Mouse (Mus musculus) ovary, postnatal 10 days (tissue): ENCODE results near the gene Ulk4.

ENCODE experiments used
- DNase-seq: peaks from one replicate; pipeline ENCODE4 v3.0.0; 2022; ENCODE audit warnings: low spot score

The Ulk4 gene

DNA sequence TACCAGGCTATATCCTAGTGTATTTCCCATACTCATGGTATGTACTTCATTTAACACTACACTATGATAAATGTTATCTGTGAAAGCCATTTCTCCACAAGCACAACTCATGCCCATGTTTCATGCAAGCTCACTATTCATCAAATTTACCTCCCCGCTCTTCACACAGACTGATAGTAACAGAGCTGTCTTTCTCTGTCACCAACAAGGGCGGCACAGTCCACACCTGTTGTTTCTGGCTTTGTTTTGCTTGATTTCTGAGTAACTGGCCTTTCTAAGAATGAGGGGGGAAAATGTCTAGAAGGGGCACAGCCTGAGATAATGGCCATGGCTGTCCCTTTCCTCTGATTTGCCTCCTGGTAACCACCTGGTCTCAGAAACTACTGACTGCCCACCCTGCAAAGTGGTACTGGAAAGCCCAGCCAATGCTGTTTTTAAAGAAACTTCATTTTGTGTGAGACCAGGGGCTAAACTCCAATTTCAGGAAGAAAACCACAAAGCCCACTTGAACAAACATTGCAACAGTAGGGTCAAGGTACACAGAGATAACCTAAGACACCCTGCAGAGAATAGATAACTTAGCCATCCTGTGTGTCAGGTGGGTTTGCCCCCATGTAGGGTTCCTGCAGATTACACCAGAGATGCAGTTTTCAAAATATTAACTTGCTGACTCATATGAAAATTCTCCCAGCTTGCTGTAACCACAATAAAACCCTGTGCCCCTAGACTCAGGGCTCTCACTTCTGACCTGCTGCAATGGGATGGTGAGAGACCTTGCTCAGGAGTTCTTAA, 258.3 kb downstream of the Ulk4 start:
- DNase-seq = no peak

DNA sequence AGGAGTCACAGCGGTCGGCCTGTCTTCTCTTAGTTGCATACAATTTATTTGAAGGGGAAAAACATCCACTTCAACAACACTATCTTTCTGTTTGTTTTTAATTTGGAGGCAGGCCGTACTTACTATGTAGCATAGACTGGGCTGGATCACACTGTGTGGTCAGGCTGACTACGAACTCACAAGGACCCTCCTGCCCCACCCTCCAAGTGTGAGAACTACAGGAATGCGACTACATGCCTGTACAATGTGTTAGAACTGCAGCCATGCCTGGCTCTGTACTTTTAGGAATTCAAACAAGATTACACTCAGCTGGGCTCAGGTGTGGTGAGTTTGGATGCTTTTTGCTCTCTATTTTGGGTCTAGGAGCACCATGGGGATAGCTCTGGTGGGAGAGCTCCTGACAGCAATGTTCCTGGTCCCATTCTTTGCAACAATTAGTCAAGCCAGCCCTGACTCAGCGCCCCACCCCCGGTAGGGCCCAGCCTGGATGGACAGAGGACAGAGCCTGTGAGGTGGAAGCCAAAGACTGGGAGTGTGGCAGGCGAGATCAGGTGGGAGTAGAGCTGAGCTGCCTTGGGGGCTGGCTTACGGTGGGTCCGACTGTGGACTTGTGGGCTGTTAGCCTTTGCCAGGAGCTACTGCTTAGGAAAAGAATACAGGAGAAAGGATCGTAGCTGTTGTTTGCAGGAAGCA, 261.0 kb downstream of the Ulk4 start:
- DNase-seq = no peak

DNA sequence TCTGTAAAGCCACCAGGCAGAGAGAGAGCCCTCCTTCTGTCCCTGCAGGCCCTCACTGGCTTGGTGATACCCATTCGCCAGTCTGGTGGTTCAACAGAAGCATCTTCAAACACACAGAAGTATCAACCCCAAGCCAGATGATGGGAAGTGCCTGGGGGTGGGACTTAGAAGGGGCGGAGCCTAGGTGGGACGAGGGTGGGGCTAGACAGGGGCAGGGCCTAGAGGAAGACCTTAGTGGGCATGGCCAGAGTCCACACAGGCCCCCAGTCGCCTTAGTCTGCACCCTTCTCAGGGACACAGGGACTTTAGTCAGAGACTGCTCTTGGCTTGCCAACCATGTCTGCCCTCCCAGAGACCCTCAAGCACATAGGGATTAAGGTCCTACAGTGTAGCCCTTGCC, 265.5 kb downstream of the Ulk4 start:
- DNase-seq = no peak

DNA sequence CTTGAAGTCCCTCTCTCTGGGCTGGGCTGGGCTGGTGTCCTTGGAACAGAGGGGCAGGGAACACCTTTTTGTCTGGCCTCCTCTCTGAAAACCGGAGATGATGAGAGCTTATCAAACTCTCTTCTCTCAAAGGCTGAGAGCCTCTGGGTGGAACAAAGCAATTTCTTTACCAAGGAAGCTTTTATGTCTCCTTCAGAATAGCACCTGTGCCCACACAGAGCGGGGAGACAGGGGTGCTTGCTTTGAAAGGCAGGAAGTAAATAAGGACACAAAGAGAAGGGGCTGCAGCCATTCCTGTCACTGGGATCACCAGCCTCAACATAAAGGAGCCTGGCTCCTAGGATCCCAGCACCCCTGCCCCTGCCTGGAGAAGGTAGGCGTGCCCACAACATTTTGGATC, 266.5 kb downstream of the Ulk4 start:
- DNase-seq = no peak

DNA sequence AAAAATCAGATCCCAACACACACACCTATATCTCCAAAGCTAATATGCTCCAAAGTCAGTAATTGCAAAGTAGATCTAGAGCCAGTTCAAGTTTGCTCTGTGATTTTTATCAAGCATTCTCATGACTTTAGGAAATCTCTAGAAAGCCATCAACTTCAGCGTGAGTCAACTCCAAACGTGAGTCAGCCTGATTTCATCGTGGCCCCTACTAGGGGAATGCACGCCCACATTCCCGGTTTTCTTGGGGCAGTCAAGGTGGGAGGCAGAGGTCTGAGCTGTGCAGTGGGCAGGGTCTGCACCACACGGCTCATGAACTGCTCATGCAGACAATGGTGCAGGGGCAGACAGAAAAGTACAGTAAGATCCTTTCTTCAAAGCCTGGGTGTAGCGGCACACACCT, 271.0 kb downstream of the Ulk4 start:
- DNase-seq = no peak

DNA sequence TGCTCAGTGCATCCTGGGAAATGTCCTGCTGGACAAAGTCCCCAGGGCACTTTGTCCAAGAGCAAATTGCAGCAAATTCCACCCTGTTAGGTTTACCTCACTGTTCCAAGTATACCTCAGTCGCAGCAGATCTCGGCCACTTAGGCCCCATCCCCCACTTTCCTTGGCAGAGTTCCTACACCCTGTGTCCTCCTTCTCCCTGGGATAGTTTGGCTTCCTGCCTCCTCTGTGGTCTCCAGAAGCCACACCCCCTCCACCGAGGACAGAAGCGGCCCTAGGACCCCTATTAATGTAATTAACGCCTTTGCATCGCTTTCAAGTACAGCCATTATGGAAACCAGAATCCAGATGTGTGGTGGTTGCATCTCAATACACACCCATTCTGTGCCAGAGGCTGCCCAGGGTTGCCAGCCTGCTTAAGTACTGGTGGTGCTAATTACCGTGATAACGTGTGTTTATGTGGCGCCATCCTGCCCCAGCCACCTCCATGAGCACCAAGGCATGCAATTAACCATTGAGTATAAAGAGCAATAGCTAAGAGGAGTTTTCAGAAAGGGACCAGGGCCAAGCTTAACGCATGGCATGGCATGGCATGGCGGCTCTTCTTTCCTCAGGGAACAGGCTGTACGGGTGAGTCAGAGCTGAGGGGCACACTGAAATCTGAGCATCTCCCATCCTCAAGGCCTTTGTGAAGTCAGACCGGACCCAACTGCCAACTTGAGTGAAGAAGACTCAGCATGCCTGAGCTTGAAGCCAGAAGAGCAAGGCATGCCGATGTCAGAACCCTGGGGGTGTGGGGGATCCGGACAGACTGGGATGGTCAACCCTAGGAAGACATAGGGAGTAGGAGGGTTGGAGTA, 275.1 kb downstream of the Ulk4 start:
- no peak for DNase-seq

DNA sequence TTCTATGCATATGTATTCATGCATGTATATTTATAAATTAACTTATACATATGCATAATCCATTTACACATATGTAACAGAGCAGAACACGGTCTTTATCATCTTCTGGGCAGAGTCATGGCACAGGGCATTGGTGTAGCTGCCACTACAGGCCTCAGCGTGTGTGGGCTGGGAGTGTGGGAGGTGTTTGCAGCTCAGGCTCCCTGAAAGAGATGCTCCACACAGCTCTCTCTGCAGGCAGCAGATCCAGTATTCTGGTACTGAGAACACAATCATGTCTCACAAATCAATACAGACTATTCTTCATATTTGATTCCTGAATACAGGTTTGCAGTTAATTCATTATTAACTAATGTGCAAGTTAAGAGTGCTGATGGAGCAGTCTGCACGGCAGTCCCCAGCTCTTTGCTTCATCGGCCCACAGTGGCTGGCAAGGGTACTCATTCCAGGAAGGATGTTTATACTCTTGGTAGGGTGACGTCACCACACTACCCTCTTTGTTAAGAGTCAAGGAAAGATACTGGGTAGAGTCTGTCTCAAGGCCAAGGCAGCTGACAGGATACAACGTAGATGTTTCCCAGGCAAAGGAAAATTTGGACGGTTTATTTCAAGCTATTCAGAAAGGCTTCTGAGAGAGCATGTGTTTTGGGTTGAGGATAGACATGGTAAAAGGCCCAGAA, 276.2 kb downstream of the Ulk4 start:
- DNase-seq = no peak

DNA sequence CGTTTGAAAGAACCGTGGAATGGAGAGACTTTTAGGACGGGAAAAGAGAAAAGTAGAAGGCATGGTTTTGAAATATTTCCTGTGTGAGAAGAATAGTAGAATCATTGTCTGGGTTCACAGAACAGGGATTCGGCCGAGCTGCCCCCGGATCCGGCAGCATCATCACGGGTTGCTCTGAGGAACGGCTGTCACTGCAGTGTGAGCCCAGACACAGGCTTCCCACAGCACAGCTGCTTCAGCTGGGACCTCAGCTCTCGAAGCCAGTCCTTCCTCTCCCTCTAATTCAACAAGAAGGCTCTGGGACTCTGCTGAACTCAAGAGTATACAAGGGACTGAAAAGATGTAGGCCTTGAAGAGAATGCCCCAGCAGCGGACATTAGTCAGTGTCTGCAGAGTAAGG, 278.3 kb downstream of the Ulk4 start:
- no peak for DNase-seq

DNA sequence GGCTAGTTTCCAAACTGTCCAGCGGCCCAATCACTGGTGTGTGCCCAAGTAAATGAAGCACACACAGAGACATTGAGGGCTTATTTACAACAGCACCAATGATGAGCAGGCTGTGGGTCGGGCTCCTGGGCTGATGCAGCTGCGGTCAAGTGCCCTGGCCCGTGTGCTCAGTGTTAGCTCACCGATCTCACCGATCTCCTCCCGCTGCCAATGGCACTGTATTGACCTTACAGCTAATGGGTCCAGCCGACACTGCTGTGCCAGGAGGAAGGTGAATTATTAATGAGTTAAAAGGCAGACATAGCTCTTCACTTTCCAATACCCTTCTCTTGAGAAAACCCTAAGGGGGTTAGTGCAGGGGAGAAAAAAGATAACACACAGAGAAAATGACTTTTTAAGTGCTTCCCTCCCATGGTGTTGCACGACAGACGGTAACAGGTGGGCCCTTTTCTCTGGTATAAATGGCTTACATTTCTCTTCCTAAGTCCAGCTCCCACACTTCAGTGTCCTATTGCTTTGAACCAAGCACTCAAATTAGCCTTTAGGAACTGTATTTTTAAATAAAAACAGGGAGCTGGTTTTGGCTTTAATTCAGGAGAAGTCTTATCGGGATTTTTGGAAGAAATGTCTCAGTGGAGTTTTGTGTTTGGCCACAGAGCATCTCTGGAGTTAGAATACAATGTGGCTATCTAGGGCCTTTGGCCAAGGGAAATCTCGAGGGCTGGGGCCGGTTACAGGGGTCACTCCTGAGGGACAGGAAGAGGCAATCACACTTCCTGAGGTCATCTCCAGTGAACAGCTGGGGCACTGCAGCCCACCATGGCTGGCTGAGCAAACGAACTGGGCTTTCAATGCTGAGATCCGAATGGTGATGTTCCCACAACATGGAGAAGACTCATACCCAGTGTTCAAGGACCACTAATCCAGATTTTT, 282.5 kb downstream of the Ulk4 start:
- no peak for DNase-seq

DNA sequence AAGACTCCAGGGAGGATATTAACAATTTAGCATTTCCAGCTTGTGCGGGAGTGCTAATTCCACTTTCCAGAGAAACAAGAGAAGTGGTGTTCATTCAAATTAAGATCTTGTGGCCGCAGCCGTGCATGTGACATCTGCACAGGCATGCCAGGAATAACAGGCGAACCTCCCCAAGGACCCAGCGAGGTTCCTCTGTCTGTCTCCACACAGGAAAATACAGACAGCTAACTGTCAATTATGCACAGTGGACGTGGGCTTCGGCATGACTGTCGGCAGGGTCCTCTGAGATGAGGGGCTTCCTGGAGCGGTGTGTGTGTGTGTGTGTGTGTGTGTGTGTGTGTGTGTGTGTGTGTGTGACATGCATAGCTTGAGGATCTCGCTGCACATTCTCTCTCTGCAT, 284.0 kb downstream of the Ulk4 start:
- no peak for DNase-seq

DNA sequence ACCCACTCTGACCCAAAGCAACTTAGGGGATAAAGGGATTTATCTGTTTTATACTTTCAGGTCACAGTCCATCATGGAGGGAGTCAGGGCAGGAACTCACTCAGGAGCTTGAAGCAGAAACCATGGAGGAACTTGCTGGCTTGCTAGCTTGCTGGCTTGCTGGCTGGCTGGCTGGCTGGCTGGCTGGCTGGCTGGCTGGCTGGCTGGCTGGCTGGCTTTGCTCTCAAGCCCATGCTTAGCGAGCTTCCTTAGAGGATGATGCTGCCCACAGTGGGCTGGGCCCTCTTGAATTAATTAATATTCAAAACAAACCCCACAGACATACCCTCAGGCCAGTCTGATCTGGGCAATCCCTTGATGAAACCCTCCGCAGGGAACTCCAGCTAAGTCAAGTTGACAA, 285.2 kb downstream of the Ulk4 start:
- no peak for DNase-seq

DNA sequence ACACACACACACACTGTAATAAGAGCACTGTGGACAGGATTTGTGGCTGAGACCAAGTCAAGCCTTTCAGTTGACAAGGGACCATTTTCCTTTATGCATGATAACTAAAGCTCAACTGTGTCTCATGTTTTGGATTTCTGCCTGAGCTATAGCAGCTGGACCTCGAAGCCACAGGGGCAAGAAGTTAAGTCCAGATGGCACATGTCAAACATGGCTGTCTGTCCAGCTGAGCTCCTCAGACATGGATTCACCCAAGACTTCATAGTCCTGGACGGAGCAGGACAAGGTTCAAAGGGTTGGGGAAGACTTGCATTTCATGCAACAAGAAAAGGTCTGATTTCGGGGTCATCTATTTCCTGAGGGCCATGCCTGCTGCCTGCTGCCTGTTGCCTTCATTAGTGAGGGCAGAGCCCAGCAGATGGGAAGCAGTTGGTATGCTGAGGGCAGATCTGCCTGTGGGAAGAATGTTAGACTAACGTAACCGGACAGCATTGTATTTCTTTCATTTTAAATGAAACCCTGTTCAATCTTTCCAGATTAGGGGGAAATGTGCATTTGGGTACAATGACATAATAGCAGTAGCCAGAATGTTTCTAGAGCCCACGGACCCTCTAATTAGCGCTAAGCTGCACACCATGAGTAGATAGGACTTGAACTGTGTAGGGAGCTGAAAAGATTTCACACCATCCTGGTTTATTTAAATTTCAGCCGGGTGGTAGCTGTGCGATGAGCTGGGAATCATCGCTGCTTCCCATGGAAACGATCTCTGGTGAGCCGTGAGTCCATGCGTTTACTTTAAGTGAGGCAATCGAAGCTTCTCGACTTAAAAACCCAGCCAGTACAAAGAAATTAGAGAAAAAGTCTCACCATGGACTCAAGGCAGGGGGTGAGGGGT, 286.9 kb downstream of the Ulk4 start:
- no peak for DNase-seq

DNA sequence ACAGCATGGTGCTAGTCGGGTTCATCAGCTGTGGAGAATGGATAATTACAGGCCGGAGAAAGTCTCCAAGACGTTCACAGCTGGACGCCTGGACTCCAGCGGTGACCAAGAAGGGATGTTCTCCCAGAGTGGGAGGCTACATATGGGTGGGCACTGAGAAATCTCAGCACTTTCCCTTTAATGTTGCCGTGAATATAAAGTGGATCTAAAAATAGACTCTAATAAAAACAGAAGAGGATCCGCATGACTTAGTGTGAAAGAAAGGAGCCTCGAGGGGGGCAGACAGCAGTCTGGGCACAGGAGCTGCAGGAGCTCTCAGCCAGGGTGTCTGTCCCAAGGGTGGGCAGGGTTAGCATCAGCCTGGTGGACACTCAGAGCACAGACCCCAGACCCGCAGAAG, 288.9 kb downstream of the Ulk4 start:
- DNase-seq = no peak

DNA sequence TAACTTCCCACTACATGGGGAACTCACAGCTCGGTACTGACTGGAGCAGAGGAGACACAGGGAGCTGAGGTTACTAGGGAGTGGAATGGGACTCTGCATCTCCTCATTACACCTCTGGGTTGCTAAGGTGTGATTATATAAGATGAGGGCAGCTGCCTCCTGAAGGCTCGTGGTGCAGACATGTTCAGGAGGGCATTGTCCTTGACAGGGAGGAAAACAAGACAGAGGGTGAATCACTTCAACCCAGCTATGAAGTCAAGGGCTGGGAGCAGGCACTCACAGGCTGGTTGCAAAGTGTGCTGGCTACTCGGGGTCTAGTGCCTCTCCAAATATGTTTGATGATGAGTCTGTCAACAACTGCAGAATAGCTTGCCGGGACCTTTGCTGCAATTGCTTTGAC, 290.0 kb downstream of the Ulk4 start:
- no peak for DNase-seq

DNA sequence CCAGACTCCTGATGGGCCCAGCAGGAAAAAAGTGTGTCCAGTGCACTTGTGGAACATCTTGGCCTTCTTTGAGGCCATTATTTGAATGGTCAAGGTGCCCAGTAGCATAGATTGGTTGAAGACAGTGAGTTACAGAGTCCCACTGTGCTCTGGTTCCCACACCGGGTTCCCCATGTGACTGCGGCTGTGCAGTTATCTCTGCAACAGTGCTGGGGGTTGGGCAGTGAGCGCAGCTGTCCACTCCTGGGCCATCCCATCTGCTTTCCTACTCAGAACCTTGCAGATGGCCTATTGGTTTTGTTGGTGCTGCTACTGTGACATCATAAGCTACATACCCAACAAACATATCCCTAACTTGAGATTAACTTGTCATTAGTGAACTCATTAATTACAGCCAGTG, 290.7 kb downstream of the Ulk4 start:
- no peak for DNase-seq

DNA sequence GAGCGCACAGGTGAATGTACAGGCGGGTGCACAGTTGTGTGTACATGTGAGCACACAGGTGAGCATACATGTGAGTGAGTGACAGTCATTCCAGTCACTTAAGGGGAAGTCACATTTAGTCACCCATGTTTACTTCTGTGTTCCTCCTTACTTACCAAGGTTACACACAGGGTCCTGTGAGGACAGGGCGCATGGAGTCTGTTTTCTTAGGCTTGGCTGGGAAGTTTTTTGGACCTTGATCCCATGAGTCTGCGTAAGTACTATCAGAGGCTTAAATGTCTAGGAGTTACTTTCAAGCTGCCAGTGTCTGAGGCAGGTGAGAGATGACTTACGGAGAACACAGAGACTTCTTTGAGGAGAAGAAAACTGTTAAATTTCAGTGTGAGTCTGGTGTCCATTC, 291.5 kb downstream of the Ulk4 start:
- no peak for DNase-seq

DNA sequence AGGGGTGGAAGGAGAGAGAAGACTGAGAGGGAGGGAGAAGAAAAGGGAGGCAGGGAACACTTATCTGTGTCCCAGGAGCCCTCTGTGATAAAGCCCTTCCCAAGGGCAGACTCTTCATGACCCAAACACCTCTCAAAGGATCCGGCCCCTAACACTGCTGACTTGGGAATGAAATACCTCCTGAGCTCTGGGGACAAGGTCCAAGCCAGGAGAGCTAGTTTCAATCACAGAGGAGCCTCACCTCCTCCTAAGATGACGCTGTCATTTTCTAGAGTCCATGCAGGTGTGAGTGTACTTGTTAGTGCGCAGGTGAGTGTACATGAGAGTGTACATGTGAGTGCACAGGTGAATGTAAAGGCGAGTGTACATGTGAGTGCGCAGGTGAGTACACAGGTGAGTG, 292.0 kb downstream of the Ulk4 start:
- DNase-seq = no peak

DNA sequence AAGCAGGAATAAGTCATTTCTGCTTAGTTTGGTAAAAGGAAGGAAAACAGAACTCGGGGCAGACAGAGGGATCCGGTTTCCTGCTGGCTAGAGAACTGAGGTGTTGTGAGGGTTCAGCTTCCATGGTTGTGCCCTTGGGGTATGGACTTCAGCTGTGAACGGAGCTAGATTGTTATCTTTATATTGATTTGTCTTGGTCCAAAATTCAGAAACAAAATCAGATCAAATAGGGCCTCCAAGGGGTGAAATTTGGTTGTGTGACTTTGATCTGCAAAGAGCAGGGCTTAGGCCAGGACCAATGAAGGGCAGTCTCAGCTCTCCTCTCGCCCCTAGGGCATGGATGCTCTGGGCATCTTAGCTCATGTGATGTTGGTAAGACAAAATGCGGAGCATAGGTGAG, 292.5 kb downstream of the Ulk4 start:
- no peak for DNase-seq

DNA sequence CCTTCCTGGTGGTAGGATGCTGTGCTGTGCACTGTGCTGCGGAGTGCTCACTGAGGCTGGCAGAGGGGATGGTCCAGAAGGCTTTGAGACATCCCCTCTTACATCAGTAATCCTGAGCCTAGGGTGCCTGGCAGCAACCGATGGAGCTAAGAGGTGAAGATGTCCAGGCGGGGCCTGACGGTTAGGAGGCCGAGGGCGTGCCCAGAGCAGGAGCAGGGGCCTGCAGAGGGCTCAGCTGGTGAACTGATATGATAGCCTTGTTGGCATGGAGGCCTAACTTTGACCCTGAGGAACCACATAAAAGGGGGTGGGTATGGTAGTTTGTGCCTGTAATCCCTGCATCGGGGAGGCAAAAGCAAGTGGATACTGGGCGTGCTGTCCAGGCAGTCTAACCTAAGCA, 293.1 kb downstream of the Ulk4 start:
- no peak for DNase-seq

DNA sequence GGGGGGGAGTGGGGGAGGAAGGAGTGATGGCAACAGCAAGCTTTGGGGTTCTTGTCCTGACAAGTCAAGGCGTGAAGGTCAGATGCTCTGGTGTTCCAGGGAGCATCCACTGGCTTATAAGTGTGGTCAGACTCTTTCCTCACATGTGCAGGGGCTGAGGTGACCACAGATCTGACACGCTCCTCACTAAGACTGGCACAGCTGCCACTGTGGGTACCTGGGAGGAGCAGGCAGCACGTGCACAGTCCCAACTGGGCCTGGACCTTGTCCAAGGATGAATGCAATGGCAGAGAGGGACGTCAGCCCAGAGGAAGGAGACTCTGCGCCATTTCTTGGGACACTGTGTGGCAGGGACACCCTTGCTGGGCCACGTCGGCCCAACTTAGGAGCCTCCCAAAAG, 295.2 kb downstream of the Ulk4 start:
- DNase-seq = no peak
